Mouse (Mus musculus) midbrain, postnatal 0 days (tissue): ENCODE results near the gene Gm11099. TPM values are rescaled to one million over a fixed set of nuclear protein-coding genes. Genes with fewer than 3 reads are reported as not detected.

Source experiments
- ATAC-seq: fragments of 200-750 bp; cut with Nextera tagmentation; 2 replicates; pipeline ENCODE4 v1.8.0; 2017; ENCODE audit warnings: moderate number of reproducible peaks, mild to moderate bottlenecking, moderate TSS enrichment, moderate library complexity; ENCODE audit not compliant: low FRiP score
- DNase-seq: peaks from one replicate; pipeline ENCODE4 v3.0.0-alpha.2; 2015; ENCODE audit warnings: low spot score
- H3K27ac ChIP-seq: fragments of 300-500 bp; sonication (generic); 2 replicates; pipeline ENCODE4 v1.5.1; 2014; ENCODE audit warnings: low read depth, mild to moderate bottlenecking, low read length, mixed read lengths
- H3K27me3 ChIP-seq: fragments of 300-500 bp; sonication (generic); 2 replicates; pipeline ENCODE4 v1.6.1; 2014; ENCODE audit warnings: low read length, control low read depth, mixed read lengths; ENCODE audit not compliant: insufficient read depth
- H3K36me3 ChIP-seq: fragments of 300-500 bp; sonication (generic); 2 replicates; pipeline ENCODE4 v1.6.1; 2014; ENCODE audit warnings: low read length, control low read depth, mixed read lengths; ENCODE audit not compliant: insufficient read depth
- H3K4me1 ChIP-seq: fragments of 300-500 bp; sonication (generic); 2 replicates; pipeline ENCODE4 v1.6.1; 2014; ENCODE audit warnings: mild to moderate bottlenecking, control low read depth, antibody characterized with exemption, low read length, mixed read lengths; ENCODE audit not compliant: insufficient read depth
- H3K4me2 ChIP-seq: fragments of 300-500 bp; sonication (generic); 2 replicates; pipeline ENCODE4 v1.6.1; 2014; ENCODE audit warnings: low read depth, mild to moderate bottlenecking, low read length, mixed read lengths; ENCODE audit not compliant: poor library complexity, severe bottlenecking
- H3K4me3 ChIP-seq: fragments of 300-500 bp; sonication (generic); 2 replicates; pipeline ENCODE4 v1.5.1; 2014; ENCODE audit warnings: low read depth, mild to moderate bottlenecking, low read length, moderate library complexity
- H3K9ac ChIP-seq: fragments of 300-500 bp; sonication (generic); replicated peaks from 2 replicates; pipeline ENCODE4 v1.6.1; 2014; ENCODE audit warnings: mild to moderate bottlenecking, low read length, moderate library complexity, mixed read lengths; ENCODE audit not compliant: poor library complexity, severe bottlenecking
- H3K9me3 ChIP-seq: fragments of 300-500 bp; sonication (generic); 2 replicates; pipeline ENCODE4 v1.6.1; 2016; ENCODE audit warnings: low read length, control low read depth
- CTCF ChIP-seq: IDR thresholded peaks from 2 replicates; pipeline ENCODE4 v1.5.1; 2016; ENCODE audit warnings: antibody characterized with exemption, mild to moderate bottlenecking
- WGBS: fragments of 180-500 bp; shearing (Covaris S2); extraction: QIAGEN DNeasy Blood & Tissue Kit; methylation state at CpG from one replicate; pipeline ENCODE4 v1.1.7; 2014; 5-methylcytosine and 5-hydroxymethylcytosine counted together
- polyA plus RNA-seq: library from polyadenylated mRNA; unstranded; fragments of >200 nt; fragmentation: Nextera tagmentation; extraction: Ambion mirVana; gene quantifications from 2 replicates; pipeline ENCODE4 v1.2.1, GENCODE M21; 2015
- total RNA-seq: library from RNA; depleted of rRNA; stranded (reverse); fragments of >200 nt; gene quantifications from 2 replicates; pipeline ENCODE4 v1.2.3, GENCODE M21; 2014; rRNA removed

The Gm11099 gene
- not detected in 2 replicates for total RNA-seq
- not detected in 2 replicates for polyA plus RNA-seq

GRCm38 (mm10) chr2:58859134-58859533 lies at the start of gene Gm11099:
Gene Gm11099 (plus strand): TSS chr2:58859434.
- H3K4me1 ChIP-seq: no peaks in the 10 kb centered on the region
- H3K9me3 ChIP-seq: no peaks in the 10 kb centered on the region
- no peak within 1 kb of the TSS for H3K27ac ChIP-seq
- no peak for TF ChIP-seq CTCF
- H3K27me3 ChIP-seq: no peaks in the 10 kb centered on the region
- H3K4me2 ChIP-seq: no peak within 1 kb of the TSS
- DNase-seq (no peak), ATAC-seq (no peak)
- H3K4me3 ChIP-seq: no peak within 1 kb of the TSS
- 83% methylated on average over 5 of the region's 5 CpGs for WGBS
- H3K36me3 ChIP-seq: no peaks in the 10 kb centered on the region
- no peak within 1 kb of the TSS for H3K9ac ChIP-seq

- Histone ChIP-seq H3K27me3 (no peaks in the 10 kb centered on the region), H3K4me3 (no peak overlapping the region), H3K4me1 (no peaks in the 10 kb centered on the region), H3K4me2 (no peak overlapping the region), H3K9ac (no peak overlapping the region), H3K9me3 (no peaks in the 10 kb centered on the region), H3K36me3 (no peaks in the 10 kb centered on the region), H3K27ac (no peak overlapping the region)
- TF ChIP-seq CTCF: no peak
- 27% methylated on average over 2 of the region's 2 CpGs for WGBS
- DNase-seq: peak; percentile 26
- ATAC-seq: no peak
These were observed 46.3 kb upstream of the Gm11099 start for GRCm38 (mm10) chr2:58812941-58813340.

- WGBS: 73% methylated on average over 3 of the region's 3 CpGs
- no peak for ATAC-seq
These were observed 30.2 kb upstream of the Gm11099 start for GRCm38 (mm10) chr2:58828910-58829600.

GRCm38 (mm10) chr2:58829981-58830742 lies 29.1 kb upstream of the Gm11099 start:
- no peak overlapping the region for H3K27ac ChIP-seq
- H3K4me2 ChIP-seq: no peak overlapping the region
- WGBS: 40% methylated on average over 7 of the region's 7 CpGs
- H3K9ac ChIP-seq: no peak overlapping the region
- H3K9me3 ChIP-seq: no peaks in the 10 kb centered on the region
- H3K4me1 ChIP-seq: no peaks in the 10 kb centered on the region
- no peaks in the 10 kb centered on the region for H3K27me3 ChIP-seq
- H3K36me3 ChIP-seq: no peaks in the 10 kb centered on the region
- peak; percentile 72 for TF ChIP-seq CTCF
- DNase-seq: peak; percentile 62
- H3K4me3 ChIP-seq: no peak overlapping the region
- peak; percentile 80 for ATAC-seq

More at GRCm38 (mm10) chr2:58828910-58829600, 30.2 kb upstream of the Gm11099 start:
- no peaks in the 10 kb centered on the region for H3K27me3 ChIP-seq
- H3K4me1 ChIP-seq: no peaks in the 10 kb centered on the region
- H3K9ac ChIP-seq: no peak overlapping the region
- no peak overlapping the region for H3K4me2 ChIP-seq
- no peaks in the 10 kb centered on the region for H3K36me3 ChIP-seq
- H3K27ac ChIP-seq: no peak overlapping the region
- no peak for DNase-seq
- no peaks in the 10 kb centered on the region for H3K9me3 ChIP-seq
- H3K4me3 ChIP-seq: no peak overlapping the region
- TF ChIP-seq CTCF: no peak

- no peaks in the 10 kb centered on the region for H3K9me3 ChIP-seq
These were observed 26.8 kb upstream of the Gm11099 start for GRCm38 (mm10) chr2:58832253-58832980.

More at GRCm38 (mm10) chr2:58832253-58832980, 26.8 kb upstream of the Gm11099 start:
- 92% methylated on average over 20 of the region's 20 CpGs for WGBS
- H3K4me1 ChIP-seq: no peaks in the 10 kb centered on the region
- H3K4me3 ChIP-seq: no peak overlapping the region
- H3K27ac ChIP-seq: no peak overlapping the region
- no peaks in the 10 kb centered on the region for H3K27me3 ChIP-seq
- H3K4me2 ChIP-seq: no peak overlapping the region
- no peak for TF ChIP-seq CTCF
- no peak overlapping the region for H3K9ac ChIP-seq
- ATAC-seq (no peak), DNase-seq (no peak)
- H3K36me3 ChIP-seq: no peaks in the 10 kb centered on the region
